Mouse (Mus musculus) gastrocnemius, postnatal 25 days (tissue): ENCODE data around the gene Ndc1. TPM values are rescaled to one million over a fixed set of nuclear protein-coding genes. Genes with fewer than 3 reads are reported as not detected.
"Not testable (repeated sequence)": the region's sequence is repeated elsewhere in the genome, so short reads cannot be mapped to it uniquely, and the experiment has no call there.

ENCODE experiments used
- DNase-seq: peaks from one replicate; pipeline ENCODE4 v3.0.0; 2022
- total RNA-seq, 2 experiments: library from RNA; stranded (reverse); gene quantifications; 1 replicate in 1 of 2; 2 replicates in 1 of 2; pipeline ENCODE4 v1.2.3; 2021

Gene Ndc1
- total RNA-seq, 2 experiments from 2014 or later = 7.0 to 8.3 TPM

DNA sequence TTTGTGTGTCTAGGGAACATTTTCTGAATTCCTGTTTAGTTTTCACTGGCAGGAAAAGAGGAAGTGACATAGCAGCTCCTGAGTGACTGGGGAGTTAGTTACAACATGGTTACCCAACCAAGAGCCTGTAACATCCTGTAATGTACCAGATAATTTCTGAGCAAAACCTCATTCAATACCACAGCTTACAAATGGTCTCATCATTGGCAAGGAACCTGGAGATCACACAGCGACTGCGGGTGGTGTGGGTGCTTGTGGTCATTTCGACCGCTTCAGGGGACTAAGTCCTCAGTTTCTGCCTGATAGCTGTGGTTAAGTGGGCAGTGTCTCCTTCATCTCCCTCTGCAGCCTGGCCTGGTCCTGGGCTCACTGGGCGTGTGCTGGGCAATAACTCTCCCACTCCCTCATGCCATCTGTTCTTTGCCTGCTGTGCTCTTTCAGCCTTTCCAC, 3.4 kb upstream of the Ndc1 start:
- DNase-seq = no peak

DNA sequence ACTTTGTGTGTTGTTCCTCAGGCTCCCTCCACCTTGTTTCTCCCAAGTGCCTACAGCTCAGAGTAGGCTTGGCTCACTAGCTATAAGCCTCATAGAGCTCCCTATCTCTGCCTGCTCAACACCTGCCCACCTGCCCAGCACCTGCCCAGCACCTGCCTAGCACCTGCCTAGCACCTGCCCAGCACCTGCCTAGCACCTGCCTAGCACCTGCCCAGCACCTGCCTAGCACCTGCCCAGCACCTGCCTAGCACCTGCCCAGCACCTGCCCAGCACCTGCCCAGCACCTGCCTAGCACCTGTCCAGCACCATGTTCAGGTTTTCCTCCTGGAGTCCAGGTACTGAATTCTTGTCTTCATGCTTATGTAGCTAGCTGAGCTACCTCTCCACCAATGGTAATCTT, 1.2 kb upstream of the Ndc1 start:
- not testable (repeated sequence) for DNase-seq

DNA sequence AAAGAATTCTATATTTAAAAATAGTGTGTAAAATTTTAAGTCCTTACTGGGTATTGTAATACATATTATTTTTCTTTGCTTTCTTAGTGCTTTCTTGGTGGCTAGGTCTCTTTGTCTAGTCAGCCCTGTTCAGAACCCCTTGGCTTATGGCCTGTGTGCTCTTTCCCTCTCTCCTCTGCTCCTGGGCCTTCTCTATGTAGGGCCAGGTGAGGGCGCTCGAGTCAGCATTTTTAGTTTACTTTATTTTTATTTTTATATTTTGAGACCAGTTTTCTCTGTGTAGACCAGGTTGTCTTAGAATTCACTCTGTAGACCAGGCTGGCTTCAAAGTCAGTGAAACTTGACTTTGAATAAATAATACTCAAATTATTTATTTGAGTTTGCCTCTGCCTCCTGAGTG, 4.7 kb downstream of the Ndc1 start:
- DNase-seq = no peak

DNA sequence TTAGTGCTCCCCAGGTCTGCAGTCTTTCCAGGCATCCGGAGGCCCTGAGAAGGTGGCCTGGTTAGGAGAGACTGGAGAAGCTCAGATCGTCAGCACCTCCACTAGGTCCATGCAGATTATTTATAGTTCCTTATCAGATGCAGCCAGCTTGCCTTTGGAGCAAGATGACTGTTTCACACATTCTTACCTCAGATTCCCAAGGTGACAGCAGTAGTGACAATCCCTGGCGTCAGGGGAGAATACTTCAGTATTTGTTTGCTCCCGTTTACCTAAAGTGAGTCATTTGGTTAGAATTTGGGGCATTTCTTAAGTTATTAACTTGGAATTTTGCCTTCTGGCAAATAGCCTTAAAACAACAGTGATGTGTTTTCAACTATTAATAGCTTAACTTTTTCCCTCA, 7.1 kb downstream of the Ndc1 start:
- DNase-seq = no peak

DNA sequence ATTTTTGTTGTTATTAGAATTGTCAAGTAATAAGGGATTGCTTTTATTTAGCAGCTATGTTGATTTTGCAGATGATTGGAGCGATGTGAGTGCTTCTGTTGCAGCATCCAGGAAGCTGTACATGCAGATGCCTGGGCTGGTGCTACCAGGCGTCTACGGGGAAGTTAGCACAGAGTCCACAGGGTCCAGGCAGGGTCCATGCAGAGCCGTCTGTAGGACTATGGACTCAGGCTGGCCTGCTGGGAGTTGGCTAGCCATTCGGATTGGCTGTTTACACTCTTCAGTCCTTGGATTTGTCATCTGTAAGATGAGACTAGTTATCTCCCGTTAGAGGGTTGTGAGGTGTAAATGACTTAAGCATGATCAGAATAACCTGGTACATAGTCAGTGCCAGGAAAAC, 11.4 kb downstream of the Ndc1 start:
- no peak for DNase-seq

DNA sequence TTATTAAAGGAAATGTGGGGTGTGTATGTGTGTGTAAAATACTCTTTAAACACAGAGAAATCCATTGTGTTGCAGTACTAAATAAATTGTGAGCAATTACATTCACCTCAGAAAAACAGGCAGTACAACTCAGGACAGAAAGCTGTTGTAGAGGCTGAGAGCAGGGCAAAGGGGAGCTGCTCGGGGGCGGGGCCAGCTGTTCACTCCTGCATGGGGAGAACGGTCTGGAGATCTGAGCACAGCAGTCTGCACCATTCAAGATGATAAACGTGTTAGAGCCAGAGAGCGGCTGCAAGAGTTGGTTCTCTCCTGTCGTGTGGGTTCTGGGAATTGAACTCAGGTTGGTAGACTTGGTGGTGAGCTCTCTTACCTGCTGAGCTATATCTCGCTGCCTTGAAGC, 13.3 kb downstream of the Ndc1 start:
- no peak for DNase-seq

DNA sequence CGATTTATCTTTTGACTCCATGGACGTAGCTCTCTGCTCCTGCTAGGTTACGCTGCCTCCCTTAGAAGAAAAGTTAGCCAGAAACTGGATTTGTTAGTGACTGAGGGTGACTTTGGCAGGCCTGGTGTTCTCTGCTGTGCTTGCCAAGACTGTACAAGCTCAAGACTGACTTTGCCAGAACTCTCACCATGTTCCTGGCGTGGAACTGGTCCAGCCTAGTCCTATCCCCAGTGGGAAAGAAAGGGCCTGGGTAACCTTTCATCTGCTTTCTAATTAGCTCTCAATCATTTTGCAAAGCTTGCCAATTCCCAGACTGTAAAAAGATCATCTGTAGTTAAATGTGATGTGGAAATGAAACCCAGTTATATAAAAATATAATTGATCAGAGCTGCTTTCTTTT, 19.5 kb downstream of the Ndc1 start:
- DNase-seq = peak; percentile 28

DNA sequence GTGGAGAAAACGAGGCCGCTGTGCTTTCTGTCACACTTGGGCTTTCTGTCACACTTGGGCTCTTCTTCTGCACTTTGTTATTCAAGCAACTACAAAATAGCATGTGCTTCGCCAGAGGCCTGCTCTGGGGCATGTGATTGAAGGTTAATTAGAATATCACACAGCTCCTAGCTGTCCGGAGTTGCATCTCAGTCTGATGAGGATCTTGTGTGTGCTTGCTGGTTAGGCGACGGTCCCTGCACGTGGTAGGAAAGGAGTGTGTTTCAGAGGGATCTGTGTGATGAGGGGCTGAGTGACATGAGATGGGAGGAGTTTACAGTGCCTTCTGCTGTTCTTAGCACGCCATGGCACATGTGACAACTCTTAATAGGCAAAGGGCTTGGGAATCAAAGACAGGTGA, 19.9 kb downstream of the Ndc1 start:
- DNase-seq = no peak

DNA sequence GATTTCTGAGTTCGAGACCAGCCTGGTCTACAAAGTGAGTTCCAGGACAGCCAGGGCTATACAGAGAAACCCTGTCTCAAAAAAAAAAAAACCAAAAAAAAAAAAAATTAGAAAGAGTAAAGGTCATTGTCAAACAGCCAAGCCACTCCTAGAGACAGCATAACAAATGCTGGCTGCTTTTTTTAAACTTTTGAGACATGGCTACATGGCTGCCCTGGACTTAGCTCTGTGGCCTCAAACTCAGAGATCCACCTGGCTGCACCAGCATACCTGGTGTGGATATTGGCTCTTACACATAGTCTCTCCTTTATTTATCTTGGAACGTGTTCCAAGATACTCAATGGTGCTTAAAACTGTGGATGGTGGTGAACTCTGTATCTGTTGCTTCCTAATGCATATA, 20.7 kb downstream of the Ndc1 start:
- DNase-seq = no peak

DNA sequence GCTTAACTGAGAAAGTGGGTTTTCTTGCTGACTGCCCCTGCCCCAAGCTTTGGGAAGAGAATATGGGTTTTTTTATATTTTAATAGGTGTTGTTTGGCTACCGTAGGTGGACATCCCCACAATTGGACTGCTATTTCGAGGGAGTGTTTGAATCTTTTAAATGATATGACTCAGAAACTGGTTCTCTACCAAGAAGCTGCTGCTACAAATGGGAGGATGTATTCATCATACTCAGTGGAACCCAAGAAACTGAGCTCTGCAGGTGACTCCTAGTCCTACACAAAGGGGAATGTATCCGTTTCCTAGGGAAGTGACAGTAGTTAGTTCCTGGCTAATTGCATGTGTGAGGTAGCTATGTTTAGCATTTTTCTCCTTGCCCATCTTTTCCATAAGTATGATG, 21.8 kb downstream of the Ndc1 start:
- DNase-seq = no peak

DNA sequence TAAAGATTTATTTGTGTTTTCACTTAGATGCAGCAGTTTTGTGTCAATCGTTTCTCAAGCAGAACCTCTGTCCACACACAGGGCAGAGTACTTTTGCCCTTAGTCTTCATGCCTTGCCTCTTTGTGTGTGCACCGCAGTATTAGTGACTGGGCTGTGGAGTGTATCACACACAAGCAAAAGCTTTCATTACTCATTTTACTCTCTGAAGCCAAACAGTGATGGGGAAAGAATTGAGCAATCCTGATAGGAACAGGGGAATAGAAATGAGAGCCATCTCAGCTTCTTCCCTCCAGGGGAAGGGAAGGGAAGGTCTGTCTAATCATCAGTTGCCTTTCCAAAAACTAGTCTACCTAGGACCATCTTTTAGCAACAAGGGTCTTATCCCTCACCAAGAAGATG, 26.2 kb downstream of the Ndc1 start:
- no peak for DNase-seq

DNA sequence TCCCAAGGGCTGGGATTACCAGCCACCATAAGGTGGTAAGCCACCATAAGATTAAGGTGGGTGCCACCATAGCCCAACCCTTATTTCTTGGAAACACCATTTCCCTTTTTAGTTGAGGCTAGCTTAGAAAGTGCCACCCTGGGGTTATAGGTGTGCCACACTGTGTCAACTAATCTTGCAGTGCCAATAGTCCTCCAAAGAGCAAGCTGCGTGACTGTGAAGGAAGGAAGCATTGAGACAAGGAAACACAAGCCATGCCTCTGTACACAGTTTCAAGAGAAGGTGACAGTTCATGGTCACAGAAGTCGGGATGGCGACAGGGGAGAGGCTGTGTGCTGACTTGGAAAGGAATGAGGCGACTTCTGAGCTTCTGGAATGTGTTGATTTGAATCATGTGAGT, 52.6 kb downstream of the Ndc1 start:
- DNase-seq = no peak

DNA sequence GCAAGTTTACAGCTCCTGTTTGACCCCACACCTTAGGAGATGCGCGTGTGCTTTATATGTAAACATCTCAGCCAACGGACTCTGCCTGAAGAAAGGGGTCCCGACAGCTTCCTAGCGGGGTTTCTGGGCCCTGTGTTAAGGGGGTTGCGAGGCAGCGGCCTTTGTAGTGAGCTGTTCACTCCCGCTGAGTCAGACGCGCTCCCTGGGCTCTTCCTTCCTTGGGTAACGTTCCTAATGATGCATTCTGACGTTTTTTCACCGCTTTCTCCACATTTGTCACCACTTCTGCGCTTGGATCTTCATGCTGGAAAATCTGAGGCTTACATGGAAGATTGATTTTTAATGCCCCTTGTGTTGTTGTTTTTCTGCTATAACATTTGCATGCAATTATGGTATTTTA, 54.1 kb downstream of the Ndc1 start:
- no peak for DNase-seq

DNA sequence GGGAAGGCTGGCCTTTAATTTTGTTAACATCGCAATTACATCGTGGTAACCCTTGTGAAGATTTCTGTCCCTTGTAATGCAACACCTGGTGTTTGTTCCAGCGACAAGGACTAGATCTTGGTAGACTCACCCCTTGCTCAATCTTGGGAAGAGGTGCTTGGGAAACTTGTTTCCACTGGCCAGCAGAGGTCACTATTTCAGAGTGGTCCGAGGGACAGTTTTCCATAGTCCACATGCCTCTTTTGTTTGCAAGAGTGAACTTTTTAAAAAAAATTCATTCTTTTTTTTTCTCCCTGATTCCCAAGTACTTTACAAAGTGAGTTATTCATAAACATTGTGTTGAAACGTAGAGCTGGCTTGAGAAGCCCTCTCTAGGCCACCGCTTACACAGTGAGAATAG, 54.6 kb downstream of the Ndc1 start:
- no peak for DNase-seq

DNA sequence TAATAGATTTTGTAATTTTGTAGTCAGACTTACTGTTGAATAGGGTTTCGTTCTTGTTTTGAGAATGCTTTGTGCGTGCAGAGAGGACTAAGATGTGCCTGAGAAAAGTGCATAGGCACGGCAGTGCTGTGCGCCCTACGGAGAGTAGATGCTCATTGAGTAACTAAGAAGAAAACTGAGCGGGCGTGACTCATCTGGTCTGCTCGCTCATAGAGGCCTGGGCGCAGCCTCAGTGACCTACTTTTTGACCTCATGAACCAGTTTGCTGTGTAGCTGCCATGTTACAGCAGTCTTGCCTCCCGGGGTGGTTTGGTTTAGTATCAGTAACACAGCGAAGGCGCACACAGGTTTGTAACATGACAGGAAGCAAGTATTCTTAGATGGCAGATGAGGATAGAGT, 58.0 kb downstream of the Ndc1 start:
- no peak for DNase-seq

DNA sequence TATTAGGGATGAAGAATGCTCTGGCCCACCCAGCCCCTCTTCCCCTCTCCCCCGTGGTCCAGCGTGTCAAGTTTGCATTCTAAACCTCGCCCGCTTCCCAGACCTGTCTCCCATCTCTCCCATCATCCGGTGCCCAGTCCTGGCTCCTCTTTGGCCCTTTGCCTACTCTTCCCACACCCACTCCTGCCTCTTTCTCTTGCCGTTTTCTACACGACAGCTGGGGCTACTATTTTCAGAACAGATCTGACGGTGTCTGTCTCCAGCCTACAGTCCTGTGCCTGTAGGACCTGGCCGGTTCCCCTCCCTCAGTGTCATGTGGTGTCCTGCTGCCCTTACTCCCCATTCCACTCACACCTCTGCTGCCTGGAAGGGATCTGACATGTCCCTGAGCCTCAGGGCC, 59.0 kb downstream of the Ndc1 start:
- peak; percentile 10 for DNase-seq

DNA sequence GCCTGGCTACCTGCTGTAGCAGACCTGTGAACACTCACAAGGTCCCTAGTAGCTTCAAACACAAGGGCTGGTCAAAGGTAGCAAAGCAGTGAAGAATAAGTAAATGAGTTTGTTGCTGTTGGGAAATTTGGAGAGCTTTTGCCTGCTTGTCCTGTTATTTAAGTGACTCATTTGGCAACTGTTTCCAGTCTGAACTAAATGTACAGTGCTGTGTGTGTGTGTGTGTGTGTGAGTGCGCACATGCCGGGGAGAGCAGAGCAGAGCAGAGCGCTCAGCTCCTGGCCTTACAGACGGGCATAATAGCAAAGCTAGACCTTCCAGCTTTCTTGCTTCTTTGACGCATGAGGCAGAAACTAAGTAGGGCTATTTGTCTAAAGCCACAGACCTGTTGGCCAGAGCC, 65.1 kb downstream of the Ndc1 start:
- no peak for DNase-seq

DNA sequence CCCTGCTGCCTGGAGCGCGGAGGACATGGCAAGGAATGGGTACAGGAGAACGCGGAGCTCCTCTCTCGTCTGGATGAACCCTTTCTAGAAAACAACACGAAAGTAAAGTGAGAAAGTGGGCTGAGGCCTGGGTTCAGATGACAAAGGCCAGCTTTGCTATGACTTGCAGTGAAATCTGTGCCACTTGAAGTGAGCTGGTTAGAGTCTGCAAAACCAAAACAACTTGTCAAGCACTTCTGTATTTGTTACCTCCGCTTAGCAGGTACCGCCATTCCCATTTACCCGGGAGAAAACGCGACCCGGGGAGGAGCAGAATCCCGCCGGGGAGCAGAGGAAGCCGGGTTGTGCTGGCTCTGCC, 66.4 kb downstream of the Ndc1 start:
- DNase-seq = no peak

DNA sequence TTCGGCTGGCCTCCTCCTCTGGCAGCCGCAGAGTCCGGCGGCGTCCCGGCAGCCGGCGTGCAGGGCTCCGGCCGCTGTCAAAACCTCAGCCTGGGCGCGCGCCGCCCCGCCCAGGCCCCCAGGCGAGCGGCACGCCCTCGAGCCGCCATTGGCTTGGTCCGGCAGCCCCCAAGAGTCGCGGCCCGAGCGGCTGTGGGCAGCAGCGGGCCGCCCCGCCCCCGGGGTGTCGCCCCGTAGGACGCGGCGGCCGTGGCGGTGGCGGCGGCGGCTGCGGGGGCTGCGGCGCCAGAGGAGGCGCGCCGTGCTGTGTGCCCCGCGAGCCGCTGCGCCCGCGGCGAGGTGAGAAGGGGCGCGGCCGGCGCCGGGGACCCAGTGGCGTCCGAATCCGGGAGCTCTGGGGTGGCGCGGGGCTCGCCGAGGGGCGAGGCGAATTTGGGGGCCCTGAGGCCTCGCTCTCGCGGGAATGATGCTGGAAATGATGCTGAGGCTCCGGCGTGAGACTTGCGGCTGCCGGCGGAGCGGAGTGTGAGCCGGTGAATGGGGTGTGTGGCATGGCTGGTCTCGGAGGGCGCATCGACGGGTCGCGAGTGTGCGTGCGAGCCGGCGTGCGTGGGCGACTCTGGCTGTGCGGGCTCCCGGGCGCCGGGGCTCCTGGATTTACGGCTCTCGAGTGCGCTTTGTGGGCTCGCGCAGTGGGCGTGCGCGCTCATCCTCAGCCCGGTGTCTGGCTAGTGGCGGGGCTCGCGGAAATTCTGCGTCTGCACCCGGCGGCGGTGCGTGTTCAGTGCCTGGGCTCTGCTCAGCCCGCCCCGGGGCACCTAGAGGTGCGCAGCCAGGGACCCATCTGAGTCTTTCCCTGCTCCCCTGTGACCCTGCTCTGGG, 67.0 kb downstream of the Ndc1 start, which contains the start of gene Glis1:
Gene Glis1, plus strand, starts transcription at position 236 of the 882 bp plus-strand sequence.
- DNase-seq = peak; percentile 82

DNA sequence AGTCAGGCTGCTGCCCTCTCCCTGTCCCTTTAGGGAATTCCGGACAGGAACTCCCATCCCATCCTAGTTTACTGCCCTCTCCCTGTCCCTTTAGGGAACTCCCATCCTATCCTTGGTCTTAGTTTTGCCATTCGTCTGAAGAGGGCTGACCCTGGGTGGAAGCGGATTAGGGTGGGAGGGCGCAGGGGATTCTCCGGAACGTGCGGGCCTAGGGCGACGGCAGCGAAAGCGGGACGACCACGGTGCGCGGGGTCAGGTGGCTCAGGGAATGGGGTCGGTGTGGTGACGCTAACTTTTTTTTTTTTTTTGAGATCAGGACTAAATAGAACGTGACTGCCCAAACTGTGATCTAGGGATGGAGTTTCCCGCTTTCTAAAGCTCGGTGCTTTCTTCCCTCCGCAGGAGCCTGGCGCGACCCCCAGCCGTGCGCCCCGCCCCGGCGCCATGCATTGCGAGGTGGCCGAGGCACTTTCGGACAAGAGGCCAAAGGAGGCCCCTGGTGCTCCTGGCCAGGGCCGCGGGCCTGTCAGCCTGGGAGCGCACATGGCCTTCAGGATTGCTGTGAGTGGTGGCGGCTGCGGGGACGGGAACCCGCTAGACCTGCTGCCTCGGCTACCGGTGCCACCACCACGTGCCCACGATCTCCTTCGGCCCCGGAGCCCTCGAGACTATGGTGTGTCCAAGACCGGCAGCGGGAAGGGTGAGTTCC, 67.8 kb downstream of the Ndc1 start:
- DNase-seq = no peak

DNA sequence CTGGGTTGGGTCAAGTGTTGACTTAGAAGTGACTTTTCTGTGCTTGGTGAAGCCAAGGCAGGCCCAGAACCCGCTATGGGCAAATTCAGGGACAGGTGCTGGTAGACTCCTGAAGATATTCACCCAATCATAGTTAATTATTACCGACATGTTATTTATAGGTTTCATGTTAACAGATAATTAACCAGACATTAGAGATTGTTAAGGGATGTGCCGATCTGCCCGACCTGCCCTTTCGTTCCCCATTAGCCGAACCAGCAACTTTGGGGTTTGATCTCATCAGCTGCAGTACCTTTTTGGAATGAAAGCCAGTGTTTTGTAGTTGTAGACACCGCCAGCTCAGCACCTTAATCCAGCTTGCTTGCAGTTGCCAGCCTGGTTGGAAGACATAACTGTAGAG, 68.9 kb downstream of the Ndc1 start:
- DNase-seq = no peak

DNA sequence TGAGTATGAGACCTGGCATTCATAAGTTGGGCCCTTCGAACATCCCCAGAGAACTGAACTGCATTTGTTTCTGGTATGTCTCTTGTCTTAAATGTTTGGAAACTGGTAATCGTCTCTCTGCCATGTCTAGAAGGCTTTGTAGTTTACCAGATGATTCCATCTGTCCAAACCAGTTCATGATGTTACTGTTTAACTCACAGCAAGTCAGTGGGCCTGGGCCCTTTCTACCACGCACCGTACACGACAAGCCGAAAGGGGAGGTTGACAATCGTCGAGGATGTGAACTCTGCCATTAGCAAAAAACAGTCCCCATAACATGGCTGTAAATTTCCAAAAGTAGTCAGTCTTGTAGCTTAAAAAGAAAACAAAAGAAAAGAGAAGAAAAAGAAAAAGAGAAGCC, 71.2 kb downstream of the Ndc1 start:
- DNase-seq = no peak

DNA sequence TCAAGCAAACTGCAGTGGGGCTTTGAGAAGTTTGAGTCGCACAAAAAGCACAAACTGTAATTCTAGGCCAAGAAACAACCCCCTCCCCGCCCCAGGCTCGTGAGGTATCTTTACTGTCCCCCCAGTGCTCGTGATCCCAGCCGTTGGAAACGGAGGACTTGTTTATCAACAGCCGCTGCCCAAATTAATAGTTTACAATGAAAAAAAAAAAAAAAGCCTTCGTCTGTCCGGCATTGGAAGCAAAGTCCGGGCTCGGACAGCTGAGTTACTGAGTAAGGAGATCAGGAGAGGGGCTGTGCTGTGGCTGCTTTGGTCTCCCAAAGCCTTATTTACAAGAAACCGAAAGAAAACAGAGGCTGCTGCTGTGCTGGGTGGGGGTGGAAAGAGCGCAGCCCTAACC, 72.7 kb downstream of the Ndc1 start:
- DNase-seq = no peak

DNA sequence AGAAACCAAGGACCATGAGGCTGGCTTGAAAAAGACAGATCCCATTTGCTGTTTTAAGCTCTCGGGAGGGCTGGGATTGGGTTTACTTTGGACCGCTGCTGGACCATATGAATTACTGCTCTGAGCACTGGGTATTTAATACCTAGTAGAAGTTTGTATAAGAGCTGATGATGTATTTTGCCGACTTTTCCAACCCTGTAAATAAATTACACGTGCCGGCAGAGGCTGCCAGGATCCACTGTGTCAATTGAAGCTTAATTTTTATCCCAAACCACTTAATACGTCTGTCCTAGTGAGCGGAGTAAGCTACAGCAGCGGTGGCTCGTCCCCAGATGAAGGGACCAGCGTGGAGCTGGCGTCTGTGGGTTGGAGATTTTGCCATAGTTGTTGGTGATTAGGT, 74.7 kb downstream of the Ndc1 start:
- no peak for DNase-seq
